Mouse (Mus musculus): ENCODE data around the gene Pdcd1lg2.

Pdcd1lg2 gene

DNA sequence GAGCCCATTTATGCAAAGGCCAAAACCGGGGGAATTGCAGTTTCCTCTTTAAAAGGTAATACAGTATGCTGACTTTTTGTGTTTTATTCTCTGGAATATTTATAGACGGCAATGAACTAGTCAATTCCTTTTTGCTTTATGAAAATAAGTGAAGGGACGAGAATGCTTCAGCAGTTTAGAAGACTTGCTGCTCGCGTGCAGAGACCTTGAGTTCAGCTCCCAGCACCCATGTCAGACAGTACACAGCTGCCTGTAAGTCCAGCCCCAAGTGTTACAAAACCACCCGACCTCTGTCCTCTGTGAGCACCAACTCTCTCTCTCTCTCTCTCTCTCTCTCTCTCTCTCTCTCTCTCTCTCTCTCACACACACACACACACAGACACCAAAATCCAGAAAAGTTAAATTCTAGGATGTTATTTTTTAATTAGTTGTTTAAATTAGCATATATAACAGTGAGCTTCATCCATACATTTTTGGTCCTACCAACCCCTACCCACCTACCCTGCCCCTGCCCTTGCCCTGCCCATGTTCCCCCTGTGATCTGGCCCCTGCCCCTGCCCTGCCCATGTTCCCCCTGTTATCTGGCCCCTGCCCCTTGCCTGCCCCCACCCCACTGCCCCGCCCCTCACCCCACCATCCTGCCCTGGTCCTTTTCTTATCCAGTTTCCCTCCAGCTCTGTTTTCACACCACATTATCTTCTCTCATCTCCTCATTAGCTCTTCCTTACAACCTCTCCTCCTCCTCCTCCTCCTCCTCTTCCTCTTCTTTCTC lies 86.3 kb downstream of the Pdcd1lg2 start:
- DNase-seq (ENCODE audit: low spot score in 2 of 2) = no peak

DNA sequence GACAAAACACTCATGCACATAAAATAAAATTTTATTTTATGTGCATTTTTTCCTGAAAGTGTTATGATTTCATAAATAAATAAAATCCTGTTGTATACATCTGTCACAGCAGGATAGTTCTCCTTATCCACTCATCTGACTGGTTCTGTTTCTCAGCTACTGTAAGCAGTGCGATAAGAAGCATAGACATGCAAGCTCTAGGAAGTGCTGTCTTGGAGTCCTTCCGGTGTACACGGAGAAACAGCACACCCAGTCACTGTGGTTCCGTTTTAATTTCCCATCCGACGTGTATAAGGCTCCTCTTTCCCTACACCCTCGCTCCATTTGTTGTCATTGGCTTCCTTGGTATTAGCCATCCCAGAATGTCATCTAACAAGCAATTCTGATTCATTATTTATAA lies 87.2 kb downstream of the Pdcd1lg2 start:
- no peak for DNase-seq (ENCODE audit: low spot score in 2 of 2)

DNA sequence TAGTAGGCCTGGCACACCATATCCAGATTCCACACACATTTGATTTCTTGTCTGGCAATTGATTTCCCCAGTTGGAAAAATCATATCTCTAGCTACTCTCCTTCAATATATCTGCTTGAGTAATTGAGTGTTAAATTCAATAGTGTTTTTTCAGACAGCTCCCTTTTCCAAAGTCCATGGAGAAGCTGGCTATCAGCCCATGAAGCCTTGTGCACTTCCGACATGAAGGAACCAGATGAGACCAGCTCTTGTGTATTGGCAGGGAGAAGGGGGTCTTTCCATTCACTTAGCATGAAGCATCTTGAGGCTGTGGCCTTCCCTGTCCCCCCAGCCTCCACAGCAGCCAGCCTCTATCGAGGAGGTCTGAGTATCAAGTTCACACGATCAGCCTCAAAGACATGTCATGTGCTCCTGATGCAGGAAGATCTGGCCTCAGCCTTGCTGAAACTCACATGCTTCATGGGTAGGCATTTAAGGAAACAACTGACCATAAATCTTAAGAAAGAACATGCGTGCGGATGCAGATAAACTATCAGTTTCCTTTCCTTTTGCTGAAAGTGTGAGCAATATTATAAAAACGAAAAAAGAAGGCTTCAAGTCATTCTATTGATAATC lies 88.2 kb downstream of the Pdcd1lg2 start:
- no peak for DNase-seq (ENCODE audit: low spot score in 2 of 2)

DNA sequence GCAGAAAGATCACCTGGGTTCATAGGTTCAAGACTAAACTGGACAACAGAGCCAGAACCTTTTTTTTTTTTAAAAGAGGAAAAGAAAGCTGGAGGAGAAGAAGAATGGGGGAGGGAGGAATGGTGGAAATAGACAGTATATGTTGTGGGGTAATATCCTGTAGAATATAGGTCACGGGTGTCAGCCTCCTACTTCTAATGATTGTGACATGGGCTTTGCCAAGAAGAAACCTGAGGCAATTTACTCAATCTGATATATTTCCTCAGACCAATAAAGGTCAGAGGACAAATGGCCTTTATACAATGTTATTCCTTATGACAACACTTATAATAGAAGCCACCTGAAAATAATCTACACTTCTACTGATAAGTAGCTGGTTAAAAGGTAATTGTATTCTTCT lies 89.6 kb downstream of the Pdcd1lg2 start:
- DNase-seq (ENCODE audit: low spot score in 2 of 2) = no peak

DNA sequence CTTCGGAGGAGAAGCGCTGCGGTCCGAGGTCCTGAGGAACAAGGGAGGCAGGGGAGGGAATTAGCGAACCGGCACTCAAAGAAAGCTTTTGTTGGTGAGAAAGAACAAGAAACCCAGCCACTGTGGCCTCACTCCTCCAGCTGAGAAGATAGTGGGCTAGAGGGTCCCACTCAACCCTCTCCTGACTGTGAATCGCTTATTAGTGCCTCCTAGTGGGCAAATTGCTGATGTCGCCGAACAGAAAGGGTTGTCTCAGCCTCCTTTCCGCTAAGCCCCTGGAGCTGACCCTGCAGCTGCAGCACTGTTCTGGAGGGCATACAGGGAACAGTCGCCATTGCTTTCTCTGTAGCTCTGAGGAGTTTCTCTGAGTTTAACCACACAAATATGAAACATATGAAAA lies 90.4 kb downstream of the Pdcd1lg2 start:
- peak in 1 of 2 experiments; percentile 38 for DNase-seq (ENCODE audit: low spot score in 2 of 2)

- peak in 1 of 2 experiments; percentile 77 for DNase-seq (ENCODE audit: low spot score in 2 of 2)
These were observed 90.8 kb downstream of the Pdcd1lg2 start for GRCm38 (mm10) chr19:29501507-29501906.

- no peak for DNase-seq (ENCODE audit: low spot score in 2 of 2)
These were observed 93.4 kb downstream of the Pdcd1lg2 start for GRCm38 (mm10) chr19:29504131-29504530.

GRCm38 (mm10) chr19:29505617-29506016 lies 94.9 kb downstream of the Pdcd1lg2 start:
- DNase-seq (ENCODE audit: low spot score in 2 of 2) = no peak

GRCm38 (mm10) chr19:29508208-29508607 lies 97.5 kb downstream of the Pdcd1lg2 start:
- DNase-seq (ENCODE audit: low spot score in 2 of 2) = peak; percentile 45 to 74

DNA sequence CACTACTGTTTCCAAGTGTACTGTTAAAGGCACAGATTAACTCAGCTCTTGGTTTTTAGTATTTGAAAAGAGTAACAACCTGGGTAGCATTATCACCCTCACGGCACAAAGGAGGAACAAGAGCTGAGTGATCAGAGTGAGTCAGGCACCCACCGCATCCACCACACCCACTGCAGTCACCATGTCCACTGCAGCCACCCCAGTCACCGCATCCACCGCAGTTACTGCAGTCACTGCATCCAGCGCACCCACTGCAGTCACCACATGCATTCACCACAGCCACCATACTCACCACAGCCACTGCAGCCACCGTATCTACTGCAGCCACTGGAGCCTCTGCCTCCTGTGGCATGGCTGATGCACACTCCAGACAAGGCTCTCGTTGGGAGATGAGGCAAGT lies 99.1 kb downstream of the Pdcd1lg2 start:
- DNase-seq (ENCODE audit: low spot score in 2 of 2) = no peak

GRCm38 (mm10) chr19:29511826-29512225 lies 101.1 kb downstream of the Pdcd1lg2 start:
- DNase-seq (ENCODE audit: low spot score in 2 of 2) = no peak

DNA sequence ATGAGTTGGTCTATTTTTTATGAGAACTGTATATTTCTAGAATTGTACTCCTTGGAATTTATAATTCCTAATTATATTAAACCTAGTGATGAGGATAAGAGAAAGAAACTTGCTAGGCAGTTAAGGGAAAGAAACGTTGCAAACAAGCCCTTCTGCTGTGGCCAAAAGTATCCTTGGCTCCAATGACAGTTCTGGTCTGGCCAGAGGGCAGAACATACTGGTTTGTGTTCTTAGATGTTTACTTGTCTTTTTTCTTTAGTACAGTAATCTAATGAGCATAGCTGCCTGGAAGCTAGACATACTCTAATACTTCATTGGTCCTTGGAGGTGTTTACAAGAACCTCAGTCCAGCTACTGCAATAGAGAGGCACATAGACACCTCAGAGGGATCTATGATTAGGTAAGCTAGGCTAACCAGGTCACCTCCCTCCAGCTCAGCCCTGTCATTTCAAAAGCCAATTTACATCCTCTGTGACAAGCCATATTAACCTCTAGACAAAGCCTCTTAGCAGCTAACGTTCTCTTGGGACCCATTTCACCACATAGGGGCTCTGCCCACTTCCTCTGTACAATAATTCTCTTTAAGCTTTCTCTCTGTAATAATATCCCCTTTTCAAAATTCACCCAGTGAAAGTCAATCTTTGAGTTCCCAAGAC lies 102.5 kb downstream of the Pdcd1lg2 start:
- no peak for DNase-seq (ENCODE audit: low spot score in 2 of 2)

DNA sequence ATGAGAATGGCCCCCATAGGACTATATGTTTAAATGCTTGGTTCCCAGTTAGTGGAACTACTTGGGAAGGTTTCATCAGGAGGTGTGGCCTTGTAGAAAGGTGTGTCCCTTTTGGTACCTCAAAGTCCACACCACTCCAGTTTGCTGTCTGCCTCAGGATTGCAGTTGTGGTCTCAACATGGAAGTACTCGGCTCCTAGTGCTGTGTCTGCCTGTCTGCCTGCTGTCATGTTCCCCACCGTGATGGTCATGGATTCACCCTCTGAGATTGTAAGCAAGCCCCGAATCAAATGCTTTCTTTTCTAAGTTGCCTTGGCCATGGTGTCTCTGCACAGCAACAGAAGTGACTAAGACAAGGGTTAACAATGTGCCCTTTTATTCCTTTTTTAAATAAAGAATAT lies 103.4 kb downstream of the Pdcd1lg2 start:
- DNase-seq (ENCODE audit: low spot score in 2 of 2) = no peak

DNA sequence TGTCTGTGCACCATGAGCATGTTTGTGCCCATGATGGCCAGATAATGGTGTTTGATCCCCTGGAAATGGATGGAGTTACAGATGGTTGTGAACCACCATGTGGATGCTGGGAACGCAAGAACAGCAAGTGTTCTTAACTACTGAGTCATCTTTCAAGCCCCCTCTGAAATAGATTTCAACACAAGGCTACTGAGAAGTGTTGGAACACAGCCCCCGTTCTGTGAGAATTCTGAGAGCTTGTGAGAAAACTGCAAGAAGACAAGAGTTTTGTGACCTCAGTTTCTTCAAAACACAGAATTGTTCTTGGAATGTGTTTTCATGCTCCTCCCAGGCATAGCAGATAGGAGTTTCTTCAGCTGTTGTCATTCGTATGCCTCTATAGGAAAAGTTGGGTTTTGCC lies 104.7 kb downstream of the Pdcd1lg2 start:
- no peak for DNase-seq (ENCODE audit: low spot score in 2 of 2)

GRCm38 (mm10) chr19:29515991-29516390 lies 105.3 kb downstream of the Pdcd1lg2 start:
- DNase-seq (ENCODE audit: low spot score in 2 of 2) = no peak

- DNase-seq (ENCODE audit: low spot score in 2 of 2) = no peak
These were observed 107.7 kb downstream of the Pdcd1lg2 start for GRCm38 (mm10) chr19:29518409-29518808.

DNA sequence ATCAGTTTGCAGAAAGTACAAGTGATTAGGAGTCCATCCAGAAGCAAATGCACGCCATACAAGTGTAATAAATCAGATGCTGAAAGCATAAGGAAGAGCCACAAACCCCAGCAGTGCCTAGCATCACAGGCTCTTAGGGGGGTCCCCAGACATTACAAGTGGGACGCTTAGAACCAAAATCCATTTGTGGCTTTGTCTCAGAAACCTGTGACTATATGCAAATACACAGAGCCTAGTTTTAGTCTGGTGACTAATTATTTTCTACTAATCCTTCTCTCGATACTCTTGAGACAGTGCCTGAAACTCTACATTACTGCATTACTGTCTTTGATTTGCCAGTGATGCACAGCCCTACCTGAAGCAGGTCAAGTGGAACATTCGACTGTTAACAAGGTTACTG lies 108.2 kb downstream of the Pdcd1lg2 start:
- no peak for DNase-seq (ENCODE audit: low spot score in 2 of 2)

Data from heart, adult 9 months (tissue).